Mouse (Mus musculus) thymus, postnatal 36 days (tissue): Measurements from ENCODE around the gene Chd2.

Experiments
- DNase-seq, 2 experiments: peaks; one replicate each; pipeline ENCODE4 v3.0.0; 2022; ENCODE audit warnings: mixed read lengths in 2 of 2

Chd2 gene

DNA sequence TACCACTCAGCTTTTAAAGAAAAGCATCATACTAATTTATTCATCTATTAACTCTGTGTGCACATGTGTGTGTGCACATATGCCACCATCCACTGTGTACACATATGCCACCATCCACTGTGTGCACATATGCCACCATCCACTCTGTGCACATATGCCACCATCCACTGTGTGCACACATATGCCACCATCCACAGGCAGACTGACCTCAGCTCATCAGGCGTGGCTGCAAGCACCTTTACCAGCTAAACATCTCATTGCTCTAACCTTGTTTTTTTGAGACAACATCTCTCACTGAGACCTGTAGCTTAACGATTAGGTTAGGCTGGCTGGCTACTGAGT lies 107.3 kb downstream of the Chd2 start:
- peak in 1 of 2 experiments; percentile 1 for DNase-seq

DNA sequence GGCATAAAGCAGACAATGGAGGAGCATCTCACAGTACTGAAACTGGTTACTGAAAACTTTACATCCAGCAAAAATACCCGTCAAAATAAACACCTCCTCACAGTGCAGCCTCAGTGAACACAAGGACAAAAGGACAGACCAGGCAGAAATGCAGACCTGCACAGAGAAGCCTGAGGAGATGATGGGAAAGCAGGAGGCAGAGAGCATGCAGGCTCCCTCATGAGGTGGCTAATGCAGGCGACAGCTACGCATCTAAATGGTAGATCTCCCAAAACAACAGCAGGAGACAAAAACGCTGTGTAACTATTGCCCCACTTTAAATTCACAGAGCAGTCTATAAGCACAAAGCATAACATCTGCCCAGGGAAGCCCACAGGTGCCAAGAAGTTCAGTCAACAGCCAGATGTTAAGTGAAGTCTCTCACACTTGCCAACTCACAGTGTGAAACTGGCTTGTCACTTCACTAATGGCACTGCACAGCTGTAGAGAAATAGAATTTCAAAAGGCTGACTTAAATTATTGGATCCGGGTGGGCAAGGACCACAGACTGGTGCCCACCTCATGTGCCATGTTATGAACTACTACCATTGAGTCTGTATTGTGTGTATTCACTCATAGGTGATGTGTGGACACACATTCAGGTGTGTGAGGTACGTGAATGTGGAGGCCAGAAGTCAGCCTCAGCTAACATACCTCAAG lies 107.8 kb downstream of the Chd2 start:
- DNase-seq = peak in 1 of 2 experiments; percentile 1

DNA sequence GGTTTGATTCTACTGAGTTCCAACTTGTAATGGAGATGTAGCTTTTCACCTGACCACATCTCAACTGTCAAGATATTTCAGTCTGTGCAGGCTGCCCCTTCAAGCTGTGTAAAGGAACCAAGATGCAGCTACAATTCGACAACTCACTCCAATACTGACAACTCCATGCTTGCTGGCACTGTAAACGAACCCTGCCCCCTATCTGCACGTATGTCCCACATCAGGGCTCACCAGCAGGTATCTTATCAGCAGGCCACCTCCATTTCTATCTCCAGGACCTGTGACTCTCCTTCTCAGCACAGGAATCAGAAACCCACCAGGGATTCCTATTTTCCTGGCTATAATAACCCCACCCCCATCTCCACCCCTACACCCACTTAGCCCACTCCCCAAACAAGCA lies 113.1 kb downstream of the Chd2 start:
- no peak for DNase-seq

DNA sequence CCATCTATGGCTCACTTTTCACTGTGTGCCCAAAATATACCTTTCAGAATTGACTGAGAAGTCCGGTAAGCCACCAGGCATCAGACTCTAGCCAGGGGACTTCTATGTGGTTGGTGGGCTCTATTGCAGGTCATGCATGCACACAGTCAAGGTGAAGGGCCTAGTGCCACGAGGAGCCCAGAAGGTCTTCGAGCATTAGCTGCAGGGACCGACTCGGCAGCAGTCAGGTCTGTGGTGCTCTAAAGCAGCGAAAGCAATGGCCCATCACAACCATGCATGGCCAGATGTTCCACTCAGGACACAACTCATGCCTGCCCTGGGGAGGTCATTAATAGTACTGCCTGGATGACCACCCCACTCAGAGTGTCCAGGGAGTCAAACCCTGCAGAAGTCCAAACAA lies 113.8 kb downstream of the Chd2 start:
- DNase-seq = no peak

DNA sequence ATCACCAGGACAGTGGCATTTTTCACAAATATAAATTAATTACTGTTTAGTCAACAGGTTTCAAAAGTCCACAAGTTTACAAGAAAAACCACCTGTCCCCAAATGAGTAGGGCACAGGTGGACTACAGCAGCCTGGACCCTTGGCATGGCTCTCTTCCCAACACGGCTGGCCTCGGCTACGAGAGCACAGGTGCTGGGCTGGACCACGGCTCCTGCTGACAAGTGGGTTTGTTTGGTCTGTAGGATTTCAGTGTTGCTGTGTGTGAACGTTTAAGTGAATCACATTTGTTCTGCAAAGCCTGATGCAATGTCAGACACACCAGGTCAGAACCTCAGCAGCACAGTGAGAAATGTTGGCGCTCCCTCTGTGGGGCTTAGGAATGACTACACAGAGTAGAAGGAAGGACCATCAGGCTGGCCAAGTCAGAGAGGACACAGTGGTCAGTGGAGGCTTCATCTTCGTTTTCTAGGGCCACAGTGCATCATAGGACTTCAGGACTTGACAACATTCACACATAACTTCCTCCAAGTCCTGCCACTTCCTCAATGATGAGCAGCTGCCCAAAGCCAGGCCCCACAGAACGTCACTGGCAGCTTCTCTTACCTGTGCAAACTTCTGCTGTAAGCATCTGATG lies 114.8 kb downstream of the Chd2 start:
- DNase-seq = no peak

DNA sequence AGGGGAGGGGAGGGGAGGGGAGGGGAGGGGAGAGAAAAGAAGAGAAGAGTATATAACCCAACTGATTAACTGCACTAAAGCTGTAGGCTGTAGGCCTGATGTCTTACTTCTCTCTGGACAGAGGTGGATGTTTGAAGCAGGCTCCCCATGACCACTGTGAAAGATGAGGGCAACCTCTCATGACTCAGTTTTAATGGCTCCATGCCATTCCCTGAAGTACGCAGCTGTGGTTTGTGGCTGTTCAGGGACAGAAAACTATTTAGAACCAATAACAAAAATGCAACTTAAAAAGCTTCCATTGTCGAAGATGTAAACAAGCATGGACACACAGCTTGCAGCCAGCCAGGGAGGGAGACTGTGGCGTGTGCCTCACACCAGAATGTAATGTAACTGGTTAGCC lies 115.4 kb downstream of the Chd2 start:
- DNase-seq = no peak

DNA sequence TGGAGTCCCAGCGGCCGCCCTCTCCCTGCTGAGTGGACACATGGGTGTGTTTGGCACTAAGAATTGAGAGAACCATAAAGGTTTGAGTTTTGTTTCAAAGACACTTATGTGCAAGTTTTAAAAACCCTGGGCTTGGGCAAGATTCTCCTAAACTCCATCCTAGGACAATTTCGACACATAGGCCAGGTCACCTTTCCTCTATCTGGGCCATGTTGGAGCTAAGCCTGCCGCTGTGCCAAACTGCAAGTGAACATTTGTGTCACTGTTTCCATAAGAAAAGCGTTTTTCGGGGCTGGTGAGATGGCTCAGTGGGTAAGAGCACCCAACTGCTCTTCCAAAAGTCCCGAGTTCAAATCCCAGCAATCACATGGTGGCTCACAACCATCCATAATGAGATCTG lies 116.2 kb downstream of the Chd2 start:
- no peak for DNase-seq

DNA sequence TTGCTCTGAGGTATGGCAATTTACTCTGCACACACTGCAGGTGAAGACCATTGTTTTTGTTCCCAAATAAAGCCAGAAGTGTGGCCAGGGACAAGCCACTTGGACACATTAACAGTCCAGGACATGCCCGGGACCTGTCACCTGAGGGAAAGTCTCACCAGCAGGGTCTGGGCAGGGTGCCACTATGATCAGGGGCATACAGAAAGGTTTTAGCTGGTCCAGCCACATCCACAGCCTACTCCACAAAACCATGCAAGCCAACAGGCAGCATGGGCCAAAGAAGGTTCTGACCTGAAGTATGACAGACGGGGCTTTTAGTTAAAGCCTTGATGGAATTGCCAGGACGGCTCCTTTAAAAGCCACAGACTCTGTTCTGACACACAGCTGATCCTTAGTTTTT lies 116.9 kb downstream of the Chd2 start:
- DNase-seq = no peak

DNA sequence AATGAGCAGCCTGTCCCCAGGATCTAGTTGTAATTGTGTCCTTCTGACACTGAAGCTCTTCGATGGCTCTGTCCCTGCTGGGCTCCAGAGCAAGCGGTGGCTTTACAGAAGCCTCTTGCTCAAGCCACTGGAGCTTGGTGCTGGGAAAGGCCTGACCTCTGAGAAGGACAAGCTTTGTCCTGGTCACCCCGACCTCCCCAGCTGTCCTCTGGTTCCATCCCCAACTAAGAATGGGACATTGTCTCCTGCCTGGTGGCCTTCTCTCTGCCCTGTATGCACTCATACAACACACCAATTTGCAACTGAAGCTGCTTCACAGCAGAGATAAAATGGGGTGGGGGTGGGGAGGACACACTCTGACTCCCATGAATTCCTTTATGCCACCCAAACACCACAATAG lies 117.4 kb downstream of the Chd2 start:
- no peak for DNase-seq

DNA sequence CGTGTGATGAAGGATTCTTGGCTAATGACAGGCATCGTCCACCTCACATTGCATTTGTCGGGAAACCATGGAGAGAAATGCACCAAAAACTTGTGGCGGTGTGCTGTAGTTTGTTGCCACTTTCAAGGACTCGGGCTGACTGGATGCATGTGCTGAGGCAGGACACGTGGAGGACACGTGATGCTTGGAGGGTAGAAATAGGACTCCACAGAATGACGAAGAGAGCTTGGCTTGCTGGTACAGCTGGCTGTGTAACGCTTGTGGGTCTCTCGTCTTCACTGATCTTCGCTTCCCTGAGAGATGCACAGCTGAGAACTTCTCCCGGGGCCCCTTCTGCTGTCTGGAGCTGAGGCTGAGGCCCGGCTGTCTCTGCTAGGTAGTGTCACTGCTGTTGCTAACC lies 118.4 kb downstream of the Chd2 start:
- no peak for DNase-seq

DNA sequence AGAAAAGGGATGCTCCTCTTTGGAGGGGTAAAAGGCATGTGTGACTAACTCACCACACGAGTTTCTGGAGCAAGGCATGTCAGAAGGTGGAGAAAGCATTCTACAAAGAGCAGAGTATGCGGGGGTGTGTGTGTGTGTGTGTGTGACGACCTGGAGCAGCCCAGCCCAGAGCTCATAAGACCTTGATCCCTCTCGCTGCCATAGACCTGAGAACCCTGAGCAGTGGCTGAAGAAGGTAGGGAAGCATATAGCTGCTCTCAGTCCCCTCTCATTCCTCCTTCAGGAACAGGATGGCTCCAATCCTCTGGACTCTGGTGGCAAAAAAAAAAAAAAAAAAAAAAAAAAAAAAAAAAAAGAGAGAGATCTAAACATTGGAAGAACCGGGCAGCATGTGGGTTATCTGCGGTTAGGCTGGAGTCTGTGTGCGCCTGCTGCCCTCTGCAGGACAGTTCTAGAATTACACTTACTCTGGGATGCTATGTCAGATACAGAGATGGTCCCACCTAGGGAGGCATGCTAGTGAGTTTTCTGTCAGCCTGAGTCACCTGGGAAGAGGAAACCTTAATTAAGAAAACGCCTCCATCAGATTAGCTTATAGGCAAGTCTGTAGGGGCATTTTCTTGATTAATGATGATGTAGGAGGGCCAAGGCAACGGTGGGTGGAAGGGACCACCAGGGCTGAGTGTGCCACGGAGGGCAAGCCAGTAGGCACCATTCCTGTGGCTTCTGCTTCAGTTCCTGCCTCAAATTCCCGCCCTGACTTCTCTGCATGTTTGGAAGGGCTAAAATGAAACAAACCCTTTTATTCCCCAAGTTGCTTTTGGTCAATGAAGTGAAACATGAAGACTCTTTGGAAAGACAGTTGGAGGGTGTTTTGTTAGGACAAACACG lies 119.2 kb downstream of the Chd2 start:
- peak; percentile 50 to 55 for DNase-seq

DNA sequence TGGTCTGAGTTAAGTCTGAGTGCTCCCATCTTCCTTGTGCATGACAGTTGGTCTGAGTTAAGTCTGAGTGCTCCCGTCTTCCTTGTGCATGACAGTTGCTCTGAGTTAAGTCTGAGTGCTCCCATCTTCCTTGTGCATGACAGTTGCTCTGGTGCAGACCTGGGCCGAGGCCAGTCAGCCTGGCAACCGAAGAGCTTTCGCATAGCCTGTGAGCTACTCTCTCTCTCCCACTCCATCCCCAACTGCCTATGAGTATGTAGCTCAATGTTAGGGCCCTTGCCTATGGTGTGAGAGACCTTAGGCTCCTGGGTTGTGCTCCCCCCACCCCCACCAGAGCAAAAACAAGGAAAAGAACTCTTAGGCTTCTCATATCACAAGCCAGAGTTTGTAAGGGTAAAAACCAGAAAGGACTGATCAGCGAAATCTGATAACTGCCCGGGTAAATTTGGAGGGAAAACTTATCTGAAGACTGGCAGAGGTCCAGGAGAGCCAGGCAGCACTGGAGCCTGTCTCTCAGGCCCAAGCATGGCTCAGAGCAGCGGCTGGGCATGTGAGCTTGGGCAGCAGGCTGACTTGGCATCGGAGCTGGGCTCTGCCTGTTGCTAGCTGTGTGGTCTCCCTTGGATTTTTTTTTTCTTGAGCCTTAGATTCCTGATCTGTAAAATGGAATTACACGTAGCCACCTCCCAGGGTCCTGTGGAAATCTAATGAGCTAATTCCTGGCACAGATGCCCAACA lies 120.2 kb downstream of the Chd2 start:
- no peak for DNase-seq

DNA sequence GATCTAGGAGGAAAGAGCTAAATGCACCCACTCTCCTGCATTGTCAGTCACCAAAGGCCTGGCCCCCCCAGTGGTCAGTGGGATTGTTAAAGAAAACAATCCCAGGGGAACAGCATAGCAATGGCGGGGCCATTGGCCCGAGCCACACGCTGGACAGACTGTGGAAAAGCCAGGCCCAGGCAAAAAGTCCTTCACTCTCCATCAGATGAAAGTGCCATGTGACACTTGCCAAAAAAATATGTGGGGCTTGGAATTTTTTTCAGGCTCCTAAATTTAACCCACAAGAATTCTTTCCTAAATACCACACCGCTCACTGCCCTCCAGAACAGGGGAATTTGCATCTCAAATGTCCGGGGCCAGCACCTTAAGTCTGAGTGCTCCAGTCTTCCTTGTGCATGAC lies 120.8 kb downstream of the Chd2 start:
- no peak for DNase-seq

DNA sequence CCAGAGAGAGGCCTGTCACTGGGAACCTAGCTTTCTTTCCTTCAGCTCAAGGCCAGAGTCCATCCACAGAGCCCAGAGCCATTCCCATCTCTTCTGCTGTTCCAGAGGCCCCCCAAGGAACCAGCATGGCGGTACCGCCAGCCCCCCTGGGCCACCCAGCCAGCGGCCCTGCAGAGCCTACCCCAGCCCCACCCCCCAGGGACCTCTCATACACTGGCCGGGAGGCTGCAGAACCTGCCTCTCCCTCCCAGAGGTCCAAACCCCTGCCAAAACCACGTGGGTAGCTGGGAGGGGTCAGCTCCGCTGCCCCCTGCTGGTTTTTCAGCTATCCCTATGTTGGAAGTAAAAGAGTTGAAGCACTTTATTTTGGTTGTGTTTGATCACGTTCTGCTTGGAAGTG lies 122.3 kb downstream of the Chd2 start:
- no peak for DNase-seq

DNA sequence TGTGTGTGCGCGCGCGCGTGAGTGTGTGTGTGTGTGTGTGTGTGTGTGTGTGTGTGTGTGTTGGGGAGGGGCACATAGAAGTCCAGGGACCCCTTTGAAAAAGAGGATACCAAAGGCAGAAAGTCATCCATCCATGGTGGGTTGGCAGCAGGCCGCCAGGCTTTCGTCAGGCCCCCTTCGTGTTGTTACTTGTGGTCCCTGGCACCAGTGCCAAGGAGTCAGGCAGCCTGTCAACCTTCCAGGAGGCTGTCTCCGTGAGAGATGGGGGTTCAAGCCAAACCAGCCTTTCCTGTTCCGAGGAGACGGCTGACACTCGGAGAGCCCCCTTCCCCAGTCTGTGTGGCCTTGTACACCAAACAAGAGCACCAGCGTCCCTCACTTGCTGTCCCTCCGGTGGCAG lies 127.4 kb downstream of the Chd2 start:
- no peak for DNase-seq

DNA sequence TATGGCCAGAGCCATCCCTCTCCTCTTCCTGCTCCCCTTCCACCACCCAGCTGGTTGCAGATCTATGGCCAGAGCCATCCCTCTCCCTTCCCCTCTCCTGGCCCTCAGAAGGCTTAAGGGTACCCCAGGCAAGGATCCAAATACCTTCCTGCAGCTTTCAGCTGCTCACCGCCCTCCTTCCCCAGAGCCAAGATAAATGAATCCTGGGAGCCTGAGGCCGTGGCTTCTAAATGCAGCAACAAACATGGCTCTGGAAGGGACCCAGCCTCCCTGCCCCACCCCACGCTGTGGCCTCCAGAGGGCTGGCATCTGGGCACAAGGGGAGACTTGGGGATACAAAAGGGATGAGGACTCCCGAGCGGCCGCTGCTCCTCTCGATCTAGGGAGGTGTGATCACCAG lies 129.2 kb downstream of the Chd2 start:
- no peak for DNase-seq

DNA sequence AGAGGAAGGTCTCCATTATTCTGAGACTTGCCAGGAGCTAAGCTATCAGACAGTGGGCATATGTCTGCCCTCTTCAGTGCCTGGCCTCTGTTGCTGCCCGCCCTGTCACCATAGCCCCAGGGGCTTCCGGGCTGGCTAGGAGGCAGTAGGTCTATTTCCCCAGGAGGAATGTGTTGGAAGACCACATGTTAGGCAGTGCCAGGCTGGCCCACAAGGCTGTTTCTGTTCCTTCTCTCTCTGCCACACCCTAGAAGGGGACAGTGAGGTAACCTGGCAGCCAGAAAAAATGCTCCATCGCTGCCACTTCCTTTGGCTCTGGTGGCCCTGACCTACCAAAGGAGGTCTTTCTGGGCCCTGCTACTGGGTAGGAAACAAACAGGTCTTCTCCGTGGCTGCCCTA lies 129.6 kb downstream of the Chd2 start:
- no peak for DNase-seq

DNA sequence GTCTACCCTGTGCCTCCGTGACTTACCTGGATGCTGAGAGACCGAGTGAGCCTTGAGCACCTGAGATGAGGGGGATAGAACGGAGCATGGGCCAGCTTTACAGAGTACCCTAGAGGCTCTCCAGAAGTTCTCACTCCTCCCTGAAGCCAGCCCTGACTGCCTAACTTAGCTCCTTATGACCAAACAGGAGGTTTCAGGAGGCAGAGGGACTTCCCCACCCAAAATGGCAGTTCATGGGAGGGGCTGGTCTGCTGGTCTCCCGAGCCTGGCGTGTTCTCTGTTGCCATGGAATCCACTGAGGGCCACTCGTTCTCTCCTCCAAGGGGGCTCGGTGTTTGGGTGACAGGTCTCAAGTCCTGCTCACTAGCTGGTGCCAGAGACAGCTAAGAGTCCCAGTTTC lies 130.1 kb downstream of the Chd2 start:
- DNase-seq = no peak

DNA sequence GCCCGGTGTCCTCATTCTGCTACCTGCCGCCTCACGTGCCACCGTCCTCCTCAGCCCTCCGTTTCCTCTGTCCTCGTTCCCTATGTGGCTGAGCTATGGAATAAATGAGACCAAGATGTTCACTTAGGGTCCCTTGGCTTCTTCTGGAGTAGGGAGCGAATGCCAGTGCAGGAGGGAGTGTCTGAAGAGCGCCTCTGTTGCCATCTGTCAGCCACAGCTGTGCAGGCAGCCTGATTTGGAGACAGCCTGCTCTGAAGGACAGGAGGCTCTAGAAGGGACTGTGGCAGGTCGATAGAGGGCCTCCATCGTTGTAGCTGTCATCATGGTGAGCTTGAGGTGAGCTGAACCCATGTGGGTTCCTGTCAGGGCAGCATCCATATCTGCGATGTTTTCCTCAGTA lies 136.1 kb downstream of the Chd2 start:
- no peak for DNase-seq

DNA sequence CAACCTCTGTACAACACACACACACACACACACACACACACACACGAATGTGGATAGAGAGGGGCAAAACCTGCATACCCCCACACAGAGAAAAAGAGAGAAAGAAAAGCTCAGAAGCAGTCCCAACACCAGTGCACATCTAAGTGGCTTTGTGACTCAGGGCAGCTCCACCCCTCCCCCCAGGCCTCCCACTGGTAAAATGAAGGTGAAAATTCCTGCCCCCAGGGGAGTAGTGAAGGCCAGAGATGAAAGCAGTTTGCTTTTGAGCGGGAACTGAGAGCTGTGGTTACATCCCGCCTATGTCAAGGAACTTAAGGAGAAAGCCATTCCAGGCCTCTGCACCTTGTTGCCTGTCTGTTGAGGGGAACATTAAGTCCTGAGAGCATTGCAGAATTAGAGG lies 138.1 kb downstream of the Chd2 start:
- no peak for DNase-seq

DNA sequence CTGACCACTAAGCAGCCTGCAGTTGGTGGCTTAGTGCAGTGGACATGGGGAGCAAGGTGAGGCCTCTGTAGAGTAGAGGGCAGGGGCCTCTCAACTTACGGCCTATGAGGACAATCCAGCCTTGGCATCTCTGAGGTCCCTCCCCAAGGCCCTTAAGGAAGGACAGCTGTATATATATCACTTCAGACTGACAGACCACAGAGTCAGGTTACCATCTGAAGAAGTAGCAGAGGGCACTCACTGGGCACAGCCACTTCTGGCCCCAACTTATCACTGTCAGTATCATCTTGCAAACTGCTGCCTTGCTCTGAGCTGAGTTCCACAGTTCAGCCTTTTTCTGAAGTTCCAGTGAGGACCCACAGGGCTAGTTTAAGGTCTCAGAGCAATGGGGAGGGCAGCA lies 139.0 kb downstream of the Chd2 start:
- DNase-seq = no peak

DNA sequence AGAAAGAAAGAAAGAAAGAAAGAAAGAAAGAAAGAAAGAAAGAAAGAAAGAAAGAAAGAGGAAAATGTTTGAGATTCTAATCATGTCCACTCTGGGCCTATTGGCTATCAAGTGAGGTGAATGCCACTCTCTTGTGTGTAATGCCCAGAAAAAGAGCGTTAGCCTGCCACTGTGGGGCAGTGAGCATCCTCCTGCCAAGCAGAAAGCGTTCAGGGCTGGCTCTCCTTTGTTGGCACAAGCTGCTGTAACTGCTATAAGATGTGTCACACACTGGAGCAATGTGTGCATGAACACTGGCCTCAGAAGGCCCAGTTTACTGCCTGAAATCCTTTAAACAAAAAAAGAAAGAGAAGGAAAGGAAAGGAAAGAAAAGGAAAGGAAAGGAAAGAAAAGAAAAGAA lies 139.5 kb downstream of the Chd2 start:
- DNase-seq = no peak
